Mouse (Mus musculus) erythroid progenitor cell, adult 5-6 weeks (primary cell): ENCODE results near the gene Qprt. TPM values are rescaled to one million over a fixed set of nuclear protein-coding genes. Genes with fewer than 3 reads are reported as not detected.

Experiments used
- ATAC-seq: replicated peaks from 2 replicates; pipeline ENCODE4 v1.8.0; 2016; ENCODE audit warnings: moderate number of reproducible peaks, mild to moderate bottlenecking, moderate TSS enrichment, inconsistent platforms; ENCODE audit not compliant: poor library complexity, low FRiP score, severe bottlenecking
- total RNA-seq, 2 experiments: library from RNA; stranded (forward) in 1 of 2; stranded (reverse) in 1 of 2; fragments of 150-400 nt in 1 of 2; fragments of 186-747, 209-891 nt in 1 of 2; gene quantifications; 2 replicates each; pipeline versions ENCODE4 v1.2.3 to v1.2.4; 2015 to 2017; ENCODE audit warnings: low replicate concordance in 2 of 2

Qprt gene
- total RNA-seq, 2 experiments from 2014 or later, result not detected

- 0 out of 2 replicates have a peak, but pooled peaks have one; percentile 23 for ATAC-seq
Observed at GRCm38 (mm10) chr7:127136181-127137071, 14.4 kb upstream of the Qprt start.

DNA sequence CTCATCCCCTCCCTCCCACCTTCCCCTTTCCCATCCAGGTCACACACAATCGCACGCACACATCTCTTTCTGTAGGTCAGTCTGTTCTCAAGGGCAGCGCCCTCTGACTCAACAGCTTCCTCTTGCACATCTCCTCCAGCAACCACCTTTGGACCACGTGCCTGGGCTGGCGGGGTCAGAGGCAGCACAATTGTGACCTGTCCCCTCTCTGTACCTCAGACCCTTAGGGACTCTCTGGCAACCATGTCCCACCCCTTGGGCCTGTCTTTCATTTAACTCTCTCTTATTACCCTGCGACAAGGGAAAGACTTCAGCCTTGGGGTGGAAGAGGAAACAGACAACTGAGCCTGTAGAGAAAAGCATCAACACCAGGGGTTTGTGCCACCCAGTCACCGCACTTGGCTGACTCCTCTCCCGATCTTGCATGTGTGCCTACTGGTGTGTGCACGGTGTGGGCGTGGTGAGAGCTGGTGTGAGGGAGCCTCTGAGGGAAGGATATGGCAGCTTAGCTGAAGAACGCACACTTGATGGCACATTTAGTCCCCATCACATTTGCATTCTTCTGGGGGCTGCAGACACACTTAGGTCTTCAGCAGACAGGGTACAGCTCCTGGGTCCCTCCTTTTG is 12.9 kb upstream of the Qprt start:
- peak; percentile 53 for ATAC-seq

DNA sequence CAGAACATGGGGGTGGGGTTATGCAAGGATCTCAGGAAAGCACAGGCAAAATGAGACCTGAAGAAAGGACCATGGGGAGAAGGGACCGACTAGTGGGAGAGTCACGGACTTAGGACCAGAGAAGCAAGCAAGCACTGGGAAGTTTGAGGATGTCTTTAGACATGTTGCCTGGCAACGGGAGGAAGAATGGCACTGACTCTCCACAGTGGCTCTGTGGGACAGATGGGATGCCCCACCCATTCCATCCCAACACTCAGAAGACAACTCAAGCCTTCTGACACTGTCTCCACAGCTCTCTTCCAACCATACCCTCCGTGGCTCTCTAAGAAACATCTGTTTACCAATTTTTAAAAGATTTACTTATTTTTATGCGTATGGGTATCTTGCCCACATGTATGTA is 11.1 kb upstream of the Qprt start:
- ATAC-seq, result no peak

DNA sequence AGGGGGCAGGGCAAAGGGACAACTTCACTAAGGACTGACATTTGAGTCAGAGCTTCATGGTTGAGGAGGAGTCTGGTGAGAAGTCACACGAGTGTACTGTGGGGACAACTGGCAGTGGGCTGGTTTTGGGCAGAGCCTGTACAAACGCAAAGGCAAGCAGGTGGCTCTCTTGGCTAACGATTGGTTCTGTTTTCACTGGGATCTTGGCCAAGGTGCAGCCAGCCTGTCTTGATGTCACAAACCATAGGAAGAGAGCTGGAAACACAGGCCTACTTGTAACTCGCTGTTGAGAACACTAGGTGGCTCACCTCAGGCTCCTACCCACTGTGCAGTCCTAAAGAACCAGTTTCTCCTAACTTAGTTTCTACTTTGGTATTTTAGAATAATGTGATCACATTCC is 7.6 kb upstream of the Qprt start:
- peak; percentile 82 for ATAC-seq

- no peak for ATAC-seq
Observed at GRCm38 (mm10) chr7:127121061-127121910, 740 bp downstream of the Qprt start.

DNA sequence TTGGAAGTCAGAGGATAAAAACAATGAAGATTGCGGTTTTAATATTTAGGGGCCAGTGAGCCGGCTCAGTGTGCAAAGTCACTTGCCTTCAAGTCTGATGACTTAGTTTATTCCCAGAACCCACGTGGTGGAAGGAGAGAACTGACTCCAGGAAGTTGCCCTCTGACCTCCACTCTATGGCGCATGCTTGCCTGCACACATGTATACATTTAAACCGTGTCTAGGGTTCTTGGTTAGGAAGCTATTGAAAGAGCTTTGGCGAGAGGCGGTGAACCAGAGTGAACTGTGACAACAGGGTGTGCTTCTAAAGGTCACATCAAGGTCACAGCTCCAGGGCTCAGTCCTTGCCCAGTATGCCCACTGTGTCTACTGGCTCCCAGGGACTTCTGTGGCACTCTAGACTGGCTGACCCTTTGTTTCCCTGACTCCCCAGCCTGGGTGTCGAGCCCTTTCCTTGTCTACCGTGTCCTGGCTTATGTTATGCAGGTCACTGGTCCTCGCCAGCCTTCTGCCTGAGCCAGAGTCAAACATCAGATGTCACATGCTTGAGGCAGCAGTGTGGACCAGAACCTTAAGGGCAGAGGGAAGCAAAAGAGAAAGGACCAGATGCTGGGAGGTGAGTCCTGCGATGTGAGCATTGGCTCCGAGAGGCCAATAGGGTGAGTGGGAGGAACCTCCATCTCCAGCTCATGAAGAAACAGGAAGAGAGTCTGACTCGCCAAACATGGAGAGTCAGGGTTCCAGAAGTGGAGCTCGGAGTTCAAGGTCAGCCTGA is 3.2 kb downstream of the Qprt start:
- no peak for ATAC-seq

DNA sequence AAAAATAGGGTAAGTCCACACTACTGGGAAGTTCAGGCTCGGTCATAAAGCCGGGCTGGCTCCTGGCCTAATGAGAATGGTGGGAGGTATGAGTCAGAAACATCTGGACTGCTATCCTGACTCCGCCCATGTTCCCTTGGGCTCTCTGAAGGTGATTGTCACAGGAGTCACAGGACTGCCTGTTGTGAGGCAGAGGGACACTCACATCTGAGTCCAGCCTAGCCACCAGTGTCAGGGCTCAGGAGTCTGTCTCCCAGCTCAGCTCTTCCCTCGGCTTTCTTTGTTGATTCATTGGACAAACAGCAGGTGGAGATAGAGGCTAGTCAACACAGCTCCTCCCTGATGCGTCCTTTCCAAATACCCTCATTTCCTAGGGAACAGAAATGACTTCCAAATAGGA is 4.1 kb downstream of the Qprt start:
- ATAC-seq, result no peak

- no peak for ATAC-seq
Observed at GRCm38 (mm10) chr7:127116331-127116935, 5.6 kb downstream of the Qprt start.

DNA sequence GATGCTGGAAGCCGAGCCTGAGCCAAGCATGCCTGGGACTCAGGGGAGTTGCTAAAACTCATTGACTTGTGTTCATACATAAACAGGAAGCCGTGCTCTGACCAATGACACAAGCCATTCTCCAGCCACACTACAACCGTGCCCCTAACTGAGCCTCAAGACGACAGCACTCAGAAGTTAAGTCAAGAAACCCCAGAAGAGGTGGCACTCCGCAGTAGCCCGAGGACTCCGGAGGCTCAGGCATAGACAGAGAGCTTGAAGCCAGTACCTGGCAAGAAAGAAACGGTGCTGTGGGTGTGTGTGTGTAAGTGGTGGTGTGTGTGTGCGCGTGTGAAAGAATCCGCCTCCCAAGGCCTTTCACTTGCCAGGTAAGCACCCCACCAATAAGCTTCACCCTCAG is 7.1 kb downstream of the Qprt start:
- no peak for ATAC-seq

GRCm38 (mm10) chr7:127113614-127114259 is 8.3 kb downstream of the Qprt start:
- ATAC-seq, result no peak

DNA sequence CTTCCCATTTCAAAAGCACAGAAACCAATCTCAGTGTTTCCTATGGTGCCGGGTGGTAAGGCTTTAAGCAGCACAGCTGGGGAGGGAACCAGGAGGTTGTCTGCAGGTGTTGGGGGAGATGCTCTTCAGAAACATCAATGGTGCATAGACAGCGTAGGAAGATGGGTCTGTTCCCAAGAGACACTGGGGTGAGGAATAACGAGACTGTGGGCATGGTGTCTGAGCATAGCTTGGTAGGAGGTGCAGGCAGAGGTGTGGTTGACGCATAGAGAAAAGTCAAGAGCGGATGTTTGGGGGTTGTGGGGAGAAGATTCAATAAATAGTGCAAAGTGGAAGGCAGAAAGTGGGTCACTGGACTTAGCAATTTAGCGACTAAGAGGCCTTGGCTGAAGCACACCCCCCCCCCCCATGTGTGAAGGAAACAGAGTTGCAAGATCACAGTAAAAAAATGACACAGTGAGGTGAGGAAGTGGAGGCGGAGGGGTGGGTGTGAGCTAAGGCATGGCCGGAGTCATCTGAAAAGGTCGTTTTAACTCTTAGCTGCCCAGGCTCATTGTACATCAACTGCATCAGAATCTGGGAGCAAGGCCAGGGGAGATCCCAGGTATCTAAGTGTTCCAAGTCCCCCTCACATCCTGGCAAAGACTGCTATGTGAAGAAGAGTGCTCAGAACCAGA is 9.0 kb downstream of the Qprt start:
- no peak for ATAC-seq

DNA sequence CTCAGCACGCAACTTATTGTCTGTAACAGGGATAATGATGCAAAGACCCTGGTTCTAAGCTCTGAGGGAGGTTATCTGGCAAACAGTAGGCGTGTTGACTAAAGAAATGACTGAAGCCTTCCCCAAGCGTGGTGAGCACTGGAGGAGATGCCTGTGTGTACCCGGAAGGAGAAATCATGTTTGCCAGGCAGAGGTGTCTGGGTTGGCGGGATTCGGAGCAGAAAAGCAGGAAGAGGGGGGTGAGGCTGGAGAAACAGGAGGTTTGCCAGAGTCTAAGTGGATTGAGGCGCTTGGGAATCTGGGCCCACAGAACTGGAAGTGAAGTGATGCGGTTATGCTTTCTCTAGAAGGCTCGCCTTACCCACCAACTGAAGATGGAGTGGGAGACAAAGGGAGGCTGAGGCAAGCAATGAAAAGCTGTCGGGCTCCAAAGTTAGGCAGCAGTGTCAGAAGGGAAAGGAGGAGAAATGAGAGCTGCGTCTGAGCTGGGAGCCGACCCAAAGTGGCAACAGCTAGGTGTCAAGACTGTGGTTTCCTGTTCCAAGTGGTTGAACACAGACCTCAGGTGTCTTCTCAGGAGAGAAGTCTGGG is 9.7 kb downstream of the Qprt start:
- ATAC-seq, result no peak

DNA sequence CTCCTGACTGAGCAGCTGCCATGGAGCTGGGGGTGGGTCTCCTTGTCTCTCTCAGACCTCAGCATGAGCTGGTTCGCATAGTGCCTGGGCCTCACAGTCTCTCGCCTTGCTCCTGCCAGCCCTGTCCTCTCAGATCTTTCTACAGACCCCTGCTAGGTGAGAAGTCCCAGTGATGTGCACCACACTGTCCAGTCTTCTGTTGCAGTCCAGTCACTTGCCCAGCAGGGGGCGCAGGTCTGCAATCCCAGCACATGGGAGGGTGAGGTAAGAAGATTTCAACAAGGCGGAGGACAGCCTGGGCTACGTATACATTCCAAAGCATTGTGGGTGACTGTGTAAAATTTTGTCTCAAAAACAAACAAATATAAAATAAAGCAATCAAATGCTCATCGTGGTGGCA is 10.6 kb downstream of the Qprt start:
- ATAC-seq, result peak; percentile 69

DNA sequence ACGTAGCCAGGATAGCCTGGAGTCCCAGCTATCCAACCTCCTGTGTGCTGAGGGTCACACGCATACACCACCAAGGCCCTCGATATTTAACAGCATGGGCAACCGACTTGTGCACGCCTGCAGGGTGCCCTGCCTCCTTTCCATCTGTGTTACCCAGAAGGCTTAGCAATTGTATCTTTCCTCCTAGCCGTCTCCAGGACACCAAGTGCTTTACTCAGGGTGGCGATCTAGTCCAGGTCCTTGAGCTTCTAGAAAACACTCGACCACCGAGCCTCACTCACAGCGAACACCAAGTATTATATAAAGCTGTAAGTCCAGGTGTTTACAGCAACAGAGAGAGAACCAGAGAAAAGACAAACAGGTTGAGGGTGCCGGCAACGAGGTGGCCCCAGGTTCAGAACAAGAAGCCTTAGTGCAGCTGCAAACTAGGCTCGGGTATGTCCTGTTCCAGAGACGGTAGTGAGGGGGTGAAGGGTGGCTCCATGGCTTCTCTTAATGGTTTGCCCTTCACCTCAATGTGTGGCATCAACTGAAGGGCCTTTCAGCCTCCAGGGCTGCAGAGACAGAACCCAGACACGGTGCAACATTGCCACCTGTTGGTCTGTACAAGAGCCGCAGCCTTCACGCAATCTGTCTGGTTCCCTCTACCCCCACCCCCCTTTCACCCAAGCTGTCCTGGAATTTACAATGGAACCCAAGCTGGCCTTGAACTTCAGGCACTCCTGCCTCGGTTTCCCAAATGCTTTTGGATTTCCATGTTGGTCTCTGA is 11.6 kb downstream of the Qprt start:
- peak; percentile 72 for ATAC-seq

DNA sequence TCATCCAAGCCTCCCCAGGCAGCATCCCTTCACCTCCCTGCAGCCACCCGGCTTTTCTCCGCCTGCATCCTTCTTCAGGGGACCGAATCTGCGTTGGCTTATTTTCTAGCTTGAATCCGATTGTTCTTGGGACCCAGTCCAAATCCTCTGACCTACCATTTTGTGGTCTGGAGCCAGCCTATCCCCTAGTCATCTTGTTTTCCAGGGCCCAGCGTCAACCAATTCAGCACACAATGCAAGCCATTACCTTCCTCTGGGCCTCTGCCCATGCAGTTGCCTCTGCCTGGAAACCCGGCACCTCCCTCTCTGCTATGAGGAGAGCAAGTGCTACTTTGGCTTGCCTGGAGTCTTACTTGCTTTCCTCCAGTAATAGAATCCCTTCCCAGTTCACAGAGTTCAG is 16.5 kb downstream of the Qprt start:
- no peak for ATAC-seq

DNA sequence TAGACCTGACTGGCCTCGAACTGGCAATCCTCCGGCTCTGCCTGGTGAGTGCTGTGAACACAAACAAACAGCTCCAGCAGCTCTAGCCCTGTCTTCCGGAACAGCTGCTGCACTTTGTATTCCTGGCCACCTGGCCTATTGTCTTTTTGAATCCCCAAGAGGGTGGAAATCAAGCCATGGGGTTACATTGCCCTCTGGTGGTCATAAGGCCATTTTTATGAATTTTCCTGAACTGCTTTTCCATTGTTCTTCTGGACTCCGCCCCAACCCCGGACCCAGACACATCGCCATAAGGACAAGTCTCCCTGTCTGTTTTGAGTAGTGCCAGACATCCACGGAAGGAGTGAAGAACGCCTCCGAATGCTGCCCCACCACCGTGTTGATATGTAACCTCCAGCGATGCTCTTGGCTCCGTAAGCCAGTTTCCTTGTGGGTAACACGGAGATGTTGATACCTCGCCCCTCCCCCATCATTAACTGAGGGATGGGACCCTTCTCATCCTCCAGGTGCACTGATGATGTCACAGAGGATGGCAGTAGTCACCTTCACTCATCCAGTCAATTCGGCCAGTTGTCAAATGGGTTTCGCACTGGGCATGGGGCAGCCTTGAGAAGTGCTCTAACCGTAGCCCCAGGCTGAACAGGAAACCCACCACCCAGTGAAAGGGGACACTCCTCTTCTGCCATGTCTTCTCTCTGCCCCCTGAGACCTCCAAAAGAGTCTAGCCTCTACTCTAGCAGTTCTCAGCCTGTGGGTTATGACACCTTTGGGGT is 17.3 kb downstream of the Qprt start:
- peak; percentile 71 for ATAC-seq
